In the genomic region with DNA sequence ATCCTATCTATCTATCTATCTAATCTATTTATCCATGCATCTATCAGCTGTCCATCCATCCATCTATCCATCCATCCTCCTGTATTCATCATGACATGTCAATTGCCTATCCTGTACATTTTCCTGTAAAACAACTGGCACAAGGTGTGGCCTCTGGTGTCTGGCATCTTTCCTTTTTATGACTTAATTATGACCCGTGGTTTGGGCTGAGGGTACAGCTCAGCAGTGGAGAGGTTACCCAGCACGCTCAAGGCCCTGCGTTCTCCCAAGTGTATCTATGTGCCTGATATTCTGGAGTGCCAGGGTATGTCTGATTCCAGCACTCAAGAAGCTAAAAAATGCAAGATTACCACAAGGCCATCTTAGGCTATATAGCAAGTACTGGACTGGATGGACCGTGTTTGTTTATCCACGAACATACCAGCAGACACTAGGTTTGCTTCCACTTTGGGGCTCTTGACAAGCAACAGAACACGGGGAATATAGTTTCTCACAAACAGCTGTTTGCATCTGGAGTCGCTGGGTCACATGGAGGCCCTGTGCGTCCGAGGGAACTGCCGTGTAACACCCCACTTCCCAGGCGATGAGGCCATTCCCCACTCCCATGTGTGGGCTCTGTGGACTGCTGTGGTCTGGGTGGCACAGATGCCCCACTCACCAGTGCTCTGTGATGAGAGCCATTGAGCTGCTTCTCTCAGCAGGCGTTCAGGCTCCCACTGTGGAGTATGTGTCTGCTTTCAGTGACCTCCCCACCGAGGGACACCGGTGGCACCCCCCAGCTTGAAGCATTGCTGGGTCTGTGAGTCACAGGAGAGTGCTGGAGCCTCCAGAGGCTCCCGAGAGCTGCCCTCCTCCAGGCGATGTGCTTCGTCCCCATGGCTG, we compare ENCODE assay signal across 21 mouse cellular contexts. TPM values are rescaled to one million over a fixed set of nuclear protein-coding genes. Genes with fewer than 3 reads are reported as not detected.
A peak's percentile ranks its signal among the peaks of the same experiment; 100 is the strongest.
DNase-seq lines count a peak whose midpoint lies in the region; ATAC-seq and TF ChIP-seq lines count a peak whose summit lies in the region.
"Had no signal": no experiment of that assay in that cellular context is flagged by ENCODE, and none has a peak within 500 bp of the region (broad histone marks: within the 10 kb centered on the region; RNA-seq: fewer than 3 reads in every experiment).

No protein-coding gene starts in this region.

- no peak for TF ChIP-seq CTCF in MEL (IDR thresholded peaks at IDR 0.05 in 2 of 3, conservative IDR thresholded peaks at IDR 0.05 in 1 of 3; ENCODE audit: control insufficient read depth in 1 of 3, insufficient read depth in 1 of 3, low read depth in 2 of 3, low read length in 3 of 3, poor library complexity in 1 of 3, severe bottlenecking in 1 of 3)
- no peak for TF ChIP-seq CTCF in intestine, postnatal 0 days (IDR thresholded peaks at IDR 0.05; ENCODE audit: low read depth)

- H3K4me1 ChIP-seq in kidney, embryonic 15.5 days, result peaks cover 30% of the 10 kb centered on the region
- no peaks in the 10 kb centered on the region for H3K4me1 ChIP-seq in MEL (ENCODE audit: control insufficient read depth in 1 of 2, insufficient read depth in 2 of 2, low read length in 2 of 2)
- H3K4me1 ChIP-seq in intestine, postnatal 0 days (replicated peaks; ENCODE audit: control insufficient read depth, insufficient read depth, low read length), result peaks cover under 1% of the 10 kb centered on the region
- H3K4me1 ChIP-seq: embryonic facial prominence, embryonic 13.5 days had no signal

- H3K27ac ChIP-seq in kidney, embryonic 15.5 days, result 0 out of 2 replicates have a peak overlapping the region, but pooled peaks have one; percentile 23
- no peak overlapping the region for H3K27ac ChIP-seq in MEL (ENCODE audit: control insufficient read depth, low read depth, low read length)
- peak overlapping the region; percentile 75 for H3K27ac ChIP-seq in intestine, postnatal 0 days (ENCODE audit: low read depth, low read length)
- H3K27ac ChIP-seq: embryonic facial prominence, embryonic 13.5 days; heart, embryonic 15.5 days; left cerebral cortex, adult 2 months; limb, embryonic 10.5 days; liver, embryonic 13.5 days; neural tube, embryonic 12.5 days had no signal

- TF ChIP-seq POLR2A in MEL (IDR thresholded peaks at IDR 0.05; ENCODE audit: control insufficient read depth in 1 of 2, insufficient read depth in 1 of 2, low read depth in 1 of 2, low read length in 2 of 2, poor library complexity in 1 of 2), result no peak

- no peak for DNase-seq in kidney, adult 11 months
- DNase-seq in 3T3-L1 (ENCODE audit: low read depth, low spot score) (peak; percentile 48), MEL (ENCODE audit: low read depth, low spot score) (no peak)
- DNase-seq in thymus, postnatal 4 days, result no peak
- DNase-seq in gastrocnemius, adult 18-20 months (ENCODE audit: low spot score), result no peak
- no peak for DNase-seq in frontal cortex, adult 2 months (ENCODE audit: extremely low spot score in 1 of 2, low spot score in 1 of 2)
- DNase-seq: adrenal gland, postnatal 25 days; cerebellum, adult 2 months; gastrocnemius, postnatal 14 days; kidney, adult 9 months; liver, embryonic 13.5 days had no signal

- H3K4me2 ChIP-seq in kidney, embryonic 15.5 days, result no peak overlapping the region
- H3K4me2 ChIP-seq in intestine, postnatal 0 days (replicated peaks; ENCODE audit: low read depth), result no peak overlapping the region
- H3K4me2 ChIP-seq: embryonic facial prominence, embryonic 13.5 days; heart, embryonic 15.5 days; liver, embryonic 13.5 days; neural tube, embryonic 12.5 days had no signal

- H3K9me3 ChIP-seq in kidney, embryonic 15.5 days (replicated peaks), result no peaks in the 10 kb centered on the region
- no peaks in the 10 kb centered on the region for H3K9me3 ChIP-seq in MEL (replicated peaks; ENCODE audit: insufficient read depth, low read length)
- no peaks in the 10 kb centered on the region for H3K9me3 ChIP-seq in intestine, postnatal 0 days (ENCODE audit: control insufficient read depth)
- H3K9me3 ChIP-seq: embryonic facial prominence, embryonic 13.5 days; heart, embryonic 15.5 days; limb, embryonic 10.5 days; liver, embryonic 13.5 days; neural tube, embryonic 12.5 days had no signal

- ATAC-seq in kidney, embryonic 15.5 days (replicated peaks; ENCODE audit: low FRiP score), result no peak
- no peak for ATAC-seq in intestine, postnatal 0 days
- ATAC-seq: activated CD4-positive, CD25-positive, alpha-beta regulatory T cell, adult 4 months; hindbrain, embryonic 16.5 days; Patski had no signal

- H3K79me2 ChIP-seq in MEL (ENCODE audit: control insufficient read depth, insufficient read depth, low read length, poor library complexity), result no peaks in the 10 kb centered on the region; the same call in 1 of the 2 replicates

- peaks cover 8% of the 10 kb centered on the region for H3K36me3 ChIP-seq in kidney, embryonic 15.5 days
- H3K36me3 ChIP-seq in MEL (ENCODE audit: control insufficient read depth in 1 of 2, insufficient read depth in 2 of 2, low read length in 2 of 2), result peaks cover 0 to 8% of the 10 kb centered on the region in 2 experiments; a peak in 2 of 4 replicates
- H3K36me3 ChIP-seq in intestine, postnatal 0 days (ENCODE audit: control insufficient read depth, insufficient read depth), result peaks cover 2% of the 10 kb centered on the region; the same call in 1 of the 2 replicates

- 86% methylated on average over 17 of the region's 17 CpGs for WGBS in kidney, embryonic 15.5 days
- 70% methylated on average over 17 of the region's 17 CpGs for WGBS in intestine, postnatal 0 days

- H3K27me3 ChIP-seq in kidney, embryonic 15.5 days, result no peaks in the 10 kb centered on the region
- no peaks in the 10 kb centered on the region for H3K27me3 ChIP-seq in MEL (ENCODE audit: control insufficient read depth in 1 of 2, insufficient read depth in 2 of 2, low read length in 2 of 2)
- H3K27me3 ChIP-seq in intestine, postnatal 0 days (replicated peaks; ENCODE audit: control insufficient read depth, insufficient read depth, low read length), result no peaks in the 10 kb centered on the region
- H3K27me3 ChIP-seq: embryonic facial prominence, embryonic 13.5 days; heart, embryonic 15.5 days; liver, embryonic 13.5 days; neural tube, embryonic 12.5 days; Patski had no signal

- TF ChIP-seq RAD21 in MEL (IDR thresholded peaks at IDR 0.05; ENCODE audit: low read depth, low read length), result no peak

- H3K9ac ChIP-seq in kidney, embryonic 15.5 days, result no peak overlapping the region
- H3K9ac ChIP-seq in MEL (ENCODE audit: control insufficient read depth, low read depth, low read length, poor library complexity, severe bottlenecking), result no peak overlapping the region
- no peak overlapping the region for H3K9ac ChIP-seq in intestine, postnatal 0 days (ENCODE audit: low read depth, low read length)
- H3K9ac ChIP-seq: embryonic facial prominence, embryonic 13.5 days; heart, embryonic 15.5 days; liver, embryonic 13.5 days; neural tube, embryonic 12.5 days had no signal

- H3K4me3 ChIP-seq in kidney, embryonic 15.5 days (replicated peaks), result no peak overlapping the region
- no peak overlapping the region for H3K4me3 ChIP-seq in MEL (ENCODE audit: control insufficient read depth in 1 of 2, insufficient read depth in 1 of 2, low read depth in 2 of 2, low read length in 2 of 2)
- H3K4me3 ChIP-seq in intestine, postnatal 0 days (ENCODE audit: low read depth, low read length), result no peak overlapping the region
- H3K4me3 ChIP-seq: embryonic facial prominence, embryonic 13.5 days; heart, embryonic 15.5 days; left cerebral cortex, adult 2 months; limb, embryonic 10.5 days; liver, embryonic 13.5 days; neural tube, embryonic 12.5 days had no signal

- TF ChIP-seq EP300 in MEL (IDR thresholded peaks at IDR 0.05; ENCODE audit: low read depth in 1 of 2, low read length in 2 of 2), result no peak

TF ChIP-seq in MEL, 35 proteins besides CTCF, POLR2A, EP300 and RAD21:
- TF ChIP-seq GATA1 (IDR thresholded peaks at IDR 0.05; ENCODE audit: low read depth, low read length), result peak; percentile 23; the same call in 1 of the 2 replicates
- TF ChIP-seq ZMIZ1 (IDR thresholded peaks at IDR 0.05; ENCODE audit: low read depth, low read length), result no peak
- no peak for TF ChIP-seq POLR2AphosphoS5 (IDR thresholded peaks at IDR 0.05; ENCODE audit: borderline replicate concordance, low read depth, low read length)
- TF ChIP-seq POLR2AphosphoS2 (IDR thresholded peaks at IDR 0.05; ENCODE audit: low read length), result no peak
- TF ChIP-seq USF1 (IDR thresholded peaks at IDR 0.05; ENCODE audit: low read depth, low read length), result no peak
- TF ChIP-seq NELFE (IDR thresholded peaks at IDR 0.05; ENCODE audit: low read depth, low read length), result no peak
- TF ChIP-seq SMC3 (IDR thresholded peaks at IDR 0.05; ENCODE audit: low read depth, low read length), result no peak

RNA-seq across cellular contexts. Expression of a gene that starts 38.5 kb away (rescaled TPM):
- 14.1 and 17.4 TPM in 2 replicates for polyA plus RNA-seq in kidney, embryonic 15.5 days (2015; fragmentation: Nextera tagmentation; extraction: Ambion mirVana)
- 34.1 and 43.1 TPM in 2 replicates for total RNA-seq in MEL (2012; rRNA removed)
- polyA plus RNA-seq in MEL (2012; ENCODE audit: insufficient read depth in 1 of 2, insufficient read length in 2 of 2, low read depth in 1 of 2, low replicate concordance in 2 of 2, missing spikeins in 1 of 2), result 10 to 100 TPM; 35.2 to 38.0 TPM
- polyA plus RNA-seq in intestine, postnatal 0 days (2015; fragmentation: Nextera tagmentation; extraction: Ambion mirVana), result 5.6 and 6.4 TPM in 2 replicates
- total RNA-seq in gastrocnemius, adult 18-20 months (2021), result 10 to 100 TPM in 1 of 2 experiments, 1 to 10 TPM in 1; 7.6 to 12.1 TPM
- 32.2 and 39.5 TPM in 2 replicates for polyA plus RNA-seq in frontal cortex, adult 2 months (2012; rRNA removed)
